Mouse (Mus musculus): Measurements from ENCODE around the gene Gadd45b.

The Gadd45b gene

DNA sequence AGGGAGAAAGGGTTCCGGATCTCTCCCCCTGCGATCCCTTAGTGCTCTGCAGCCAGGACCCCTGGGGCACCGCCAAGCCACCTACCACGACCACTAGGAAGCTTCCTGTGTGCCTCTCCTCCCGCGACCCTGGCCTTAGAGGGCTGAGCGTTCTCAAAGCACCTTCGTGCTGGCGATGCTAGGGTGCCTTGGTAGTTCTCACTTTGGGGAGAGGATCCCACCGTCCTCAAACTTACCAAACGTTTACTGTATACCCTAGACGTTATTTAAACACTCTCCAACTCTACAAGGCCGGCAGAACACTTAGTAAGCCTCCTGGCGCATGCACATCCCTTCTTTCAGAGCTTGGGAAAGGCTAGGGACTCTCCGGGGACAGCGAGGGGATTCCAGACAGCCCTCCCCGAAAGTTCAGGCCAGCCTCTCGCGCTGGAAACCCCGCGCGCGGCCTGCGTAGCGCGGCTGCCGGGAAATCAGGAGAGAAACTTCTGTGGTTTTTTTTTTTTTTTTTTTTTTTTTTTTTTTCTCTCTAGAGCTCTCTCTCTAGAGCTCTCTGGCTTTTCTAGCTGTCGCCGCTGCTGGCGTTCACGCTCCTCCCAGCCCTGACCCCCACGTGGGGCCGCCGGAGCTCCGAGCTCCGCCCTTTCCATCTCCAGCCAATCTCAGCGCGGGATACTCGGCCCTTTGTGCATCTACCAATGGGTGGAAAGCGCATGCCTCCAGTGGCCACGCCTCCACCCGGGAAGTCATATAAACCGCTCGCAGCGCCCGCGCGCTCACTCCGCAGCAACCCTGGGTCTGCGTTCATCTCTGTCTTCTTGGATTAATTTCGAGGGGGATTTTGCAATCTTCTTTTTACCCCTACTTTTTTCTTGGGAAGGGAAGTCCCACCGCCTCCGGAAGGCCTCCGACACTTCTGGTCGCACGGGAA, at the start of gene Gadd45b:
TSS of gene Gadd45b (plus strand) at position 775 of the 928 bp plus-strand sequence.
- peak; percentile 93 to 98 for DNase-seq (ENCODE audit: low spot score in 2 of 2)

DNA sequence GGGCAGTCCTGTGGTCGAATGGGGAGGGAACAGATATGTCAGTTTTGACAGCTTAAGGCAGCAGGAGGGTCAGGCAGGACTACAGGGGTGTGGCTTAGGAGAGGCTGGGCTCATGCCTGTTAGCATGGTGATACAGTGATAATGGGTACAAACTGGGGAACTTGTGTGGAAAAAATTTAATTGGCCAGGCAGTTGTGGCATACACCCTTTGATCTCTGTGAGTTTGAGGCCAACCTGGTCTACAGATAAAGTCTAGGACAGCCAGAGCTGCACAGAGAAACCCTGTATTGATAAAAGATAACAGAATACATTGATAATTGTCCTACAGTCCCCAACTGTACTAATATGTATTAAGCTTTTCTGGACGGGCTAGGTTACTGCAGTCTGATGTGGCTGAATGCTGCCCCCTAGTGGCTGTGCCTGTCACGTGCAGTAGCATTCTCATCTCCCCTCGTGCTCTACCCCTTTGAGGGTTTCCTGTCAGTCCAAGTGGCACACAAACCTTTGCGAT, 49.7 kb upstream of the Gadd45b start:
- DNase-seq (ENCODE audit: low spot score in 2 of 2): peak in 1 of 2 experiments; percentile 70

DNA sequence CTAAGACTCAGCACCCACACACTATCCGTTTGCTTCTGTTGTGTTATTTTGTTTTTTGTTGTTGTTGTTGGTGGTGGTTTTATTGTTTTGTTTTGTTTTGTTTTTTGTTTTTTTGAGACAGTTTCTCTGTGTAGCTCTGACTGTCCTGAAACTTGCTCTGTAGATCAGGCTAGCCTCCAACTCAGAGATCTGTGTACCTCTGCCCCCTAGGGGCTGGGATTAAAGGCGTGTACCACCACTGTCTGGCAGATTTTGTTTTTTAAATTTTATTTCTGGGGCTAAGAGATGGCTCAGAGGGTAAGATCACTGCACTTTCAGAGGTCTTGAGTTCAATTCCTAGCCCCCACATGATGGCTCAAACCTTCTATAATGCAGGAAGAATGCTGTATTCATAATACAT, 49.0 kb upstream of the Gadd45b start:
- no peak for DNase-seq (ENCODE audit: low spot score in 2 of 2)

GRCm38 (mm10) chr10:80881301-80881700, 48.6 kb upstream of the Gadd45b start:
- DNase-seq (ENCODE audit: low spot score in 2 of 2): peak; percentile 55 to 84

DNA sequence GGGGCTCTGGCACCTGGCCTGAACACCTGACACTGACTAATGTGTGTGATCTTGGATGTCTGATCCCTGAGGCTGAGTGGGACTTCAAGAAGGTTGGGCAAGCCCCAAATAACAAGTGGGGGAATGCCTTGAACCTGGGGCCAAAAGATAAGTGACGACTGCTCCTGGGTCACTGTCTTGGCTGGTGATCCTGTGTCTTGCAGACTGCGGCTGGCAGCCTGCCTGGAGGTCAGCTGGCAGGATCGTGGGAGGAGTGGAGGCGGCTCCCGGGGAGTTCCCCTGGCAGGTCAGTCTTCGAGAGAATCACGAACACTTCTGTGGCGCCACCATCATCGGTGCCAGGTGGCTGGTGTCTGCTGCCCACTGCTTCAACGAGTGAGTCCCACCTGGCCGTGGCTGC, 42.7 kb upstream of the Gadd45b start:
- DNase-seq (ENCODE audit: low spot score in 2 of 2): peak in 1 of 2 experiments; percentile 40

- no peak for DNase-seq (ENCODE audit: low spot score in 2 of 2)
These were observed 34.8 kb upstream of the Gadd45b start for GRCm38 (mm10) chr10:80895100-80895499.

DNA sequence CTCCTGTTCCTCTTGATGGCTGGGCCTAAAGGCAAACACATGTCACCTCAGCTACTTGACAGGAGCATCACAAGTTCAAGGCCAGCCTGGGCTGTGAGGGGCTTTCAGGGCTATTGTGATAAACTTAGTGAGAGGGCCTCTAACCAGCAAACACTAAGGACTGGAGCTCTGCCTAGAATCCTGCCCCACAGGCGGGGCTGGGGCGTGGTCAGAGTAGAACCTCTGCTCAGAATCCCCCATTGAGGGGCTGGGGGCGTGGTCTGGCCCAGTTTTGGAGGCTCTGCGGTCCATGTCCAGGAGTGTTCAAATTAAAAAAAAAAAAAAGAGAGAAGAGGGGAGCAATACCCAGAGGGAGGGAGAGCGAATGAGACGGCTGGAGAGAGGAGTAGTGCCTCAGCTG, 34.2 kb upstream of the Gadd45b start:
- DNase-seq (ENCODE audit: low spot score in 2 of 2): no peak

GRCm38 (mm10) chr10:80896581-80897485, 33.0 kb upstream of the Gadd45b start:
- no peak for DNase-seq (ENCODE audit: low spot score in 2 of 2)

DNA sequence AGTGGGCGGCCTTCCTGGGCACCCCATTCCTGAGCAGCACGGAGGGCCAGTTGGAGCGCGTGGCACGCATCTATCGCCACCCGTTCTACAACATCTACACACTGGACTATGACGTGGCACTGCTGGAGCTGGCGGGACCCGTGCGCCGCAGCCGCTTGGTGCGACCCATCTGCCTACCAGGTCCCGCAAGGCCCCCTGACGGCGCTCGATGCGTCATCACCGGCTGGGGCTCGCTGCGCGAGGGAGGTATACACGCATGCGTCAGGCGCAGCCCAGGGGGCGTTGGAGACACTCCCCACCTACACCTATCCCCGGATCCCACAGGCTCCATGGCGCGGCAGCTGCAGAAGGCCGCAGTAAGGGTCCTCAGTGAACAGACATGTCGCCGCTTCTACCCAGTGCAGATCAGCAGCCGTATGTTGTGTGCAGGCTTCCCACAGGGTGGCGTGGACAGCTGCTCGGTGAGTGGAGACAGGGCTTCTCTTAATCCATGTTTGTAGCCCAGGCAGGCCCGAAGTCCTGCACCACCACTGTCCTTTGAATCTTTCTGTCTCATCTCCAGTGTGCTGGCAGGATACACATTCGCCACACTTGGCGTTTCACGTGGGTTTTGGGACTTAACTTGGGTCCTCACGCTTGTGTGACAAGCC, 31.9 kb upstream of the Gadd45b start:
- DNase-seq (ENCODE audit: low spot score in 2 of 2): no peak

DNA sequence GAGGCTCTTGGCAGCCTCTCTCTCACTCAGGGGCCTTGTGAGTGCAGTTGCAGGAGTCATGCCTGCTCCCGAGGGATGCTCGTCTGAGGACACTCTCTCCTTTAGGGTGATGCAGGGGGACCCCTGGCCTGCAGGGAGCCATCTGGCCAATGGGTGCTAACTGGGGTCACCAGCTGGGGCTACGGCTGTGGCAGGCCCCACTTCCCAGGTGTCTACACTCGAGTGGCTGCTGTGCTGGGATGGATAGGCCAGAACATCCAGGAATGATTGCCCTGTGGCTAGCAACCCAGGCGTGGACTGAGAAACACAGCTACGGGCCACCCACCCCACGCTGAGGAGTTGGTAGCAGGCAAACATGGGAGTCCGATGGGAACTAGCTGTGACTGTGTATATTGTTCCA, 30.8 kb upstream of the Gadd45b start:
- DNase-seq (ENCODE audit: low spot score in 2 of 2): no peak

DNA sequence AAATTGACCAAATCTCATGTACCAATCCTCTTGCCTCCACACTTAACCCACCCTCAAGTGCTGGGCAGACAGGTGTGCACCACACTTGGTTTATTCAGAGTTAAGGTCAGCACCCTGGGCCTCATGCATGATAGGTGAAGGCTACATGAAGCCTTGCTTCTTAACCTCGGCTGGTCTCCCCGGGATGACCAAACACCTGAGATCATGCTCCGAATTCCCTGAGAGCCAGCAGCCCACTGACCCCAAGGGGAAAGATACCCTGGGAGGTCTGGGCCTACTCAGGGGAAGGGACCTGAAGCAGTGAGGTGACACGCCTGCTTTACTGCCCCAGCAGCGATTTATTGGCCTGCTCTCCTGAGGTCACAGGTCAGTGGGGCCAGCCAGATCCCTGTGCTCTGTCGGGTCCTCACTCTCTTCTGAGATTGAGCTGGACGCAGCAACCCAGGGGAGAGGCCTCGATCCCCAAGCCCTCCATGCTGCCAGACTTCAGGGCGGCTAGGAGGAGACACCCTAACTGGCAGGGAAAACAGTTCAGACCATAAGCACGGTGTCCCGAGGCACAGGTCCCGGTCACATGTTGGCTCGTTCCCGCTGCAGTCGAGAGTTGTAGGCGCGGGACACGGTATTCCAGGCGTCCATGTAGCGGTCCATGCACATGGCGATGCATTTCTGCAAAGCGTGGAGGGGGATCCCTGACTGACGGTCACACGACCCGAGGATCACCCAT, 30.1 kb upstream of the Gadd45b start:
- no peak for DNase-seq (ENCODE audit: low spot score in 2 of 2)

DNA sequence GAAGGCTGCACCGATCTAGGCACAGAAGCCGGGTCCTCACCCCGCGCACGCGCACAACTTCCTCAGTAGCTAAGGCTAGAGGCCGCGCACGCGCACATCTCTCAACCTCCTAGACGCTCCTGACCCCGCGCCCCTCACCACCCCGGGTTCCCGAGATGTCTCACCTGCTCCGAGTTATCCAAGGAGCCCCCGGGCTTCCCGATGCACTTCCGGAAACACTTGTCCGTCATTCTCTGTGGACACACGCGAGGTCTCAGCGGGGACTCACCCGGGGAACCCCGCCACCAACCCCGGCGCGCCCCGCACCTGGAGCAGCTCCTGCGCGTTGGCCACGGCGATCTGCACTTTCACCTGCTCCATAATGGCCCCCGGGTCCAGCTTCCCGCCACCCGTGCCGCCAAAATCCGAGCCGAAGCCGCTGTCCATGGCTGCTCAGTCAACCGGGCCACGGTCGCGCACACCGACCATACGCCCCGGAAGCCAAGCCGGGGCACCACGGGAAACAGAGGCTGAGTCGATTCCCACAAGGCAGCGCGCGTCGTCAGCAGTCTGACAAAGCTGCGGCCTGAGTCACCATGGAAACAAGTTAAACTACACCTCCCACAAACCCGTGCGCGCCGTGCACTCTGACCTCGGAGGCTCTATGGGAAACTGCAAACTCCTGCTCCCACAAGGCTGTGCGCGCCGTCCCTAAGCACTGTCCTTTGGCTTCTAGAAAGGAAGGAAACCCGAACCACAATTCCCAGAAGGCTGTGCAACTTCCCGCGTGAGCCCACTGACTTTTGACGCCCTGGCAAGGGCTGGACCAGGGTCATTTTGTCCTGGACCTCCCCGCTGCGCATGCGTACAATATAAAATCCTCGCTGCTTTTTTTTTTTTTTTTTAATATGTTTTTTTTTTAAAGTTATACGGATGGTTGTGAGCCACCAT, 29.3 kb upstream of the Gadd45b start, which contains the start of gene Timm13:
TSS of gene Timm13 (minus strand) at position 652 of the 930 bp plus-strand sequence.
- DNase-seq (ENCODE audit: low spot score in 2 of 2): peak; percentile 90 to 96

GRCm38 (mm10) chr10:80901409-80902272, 28.2 kb upstream of the Gadd45b start:
- no peak for DNase-seq (ENCODE audit: low spot score in 2 of 2)

DNA sequence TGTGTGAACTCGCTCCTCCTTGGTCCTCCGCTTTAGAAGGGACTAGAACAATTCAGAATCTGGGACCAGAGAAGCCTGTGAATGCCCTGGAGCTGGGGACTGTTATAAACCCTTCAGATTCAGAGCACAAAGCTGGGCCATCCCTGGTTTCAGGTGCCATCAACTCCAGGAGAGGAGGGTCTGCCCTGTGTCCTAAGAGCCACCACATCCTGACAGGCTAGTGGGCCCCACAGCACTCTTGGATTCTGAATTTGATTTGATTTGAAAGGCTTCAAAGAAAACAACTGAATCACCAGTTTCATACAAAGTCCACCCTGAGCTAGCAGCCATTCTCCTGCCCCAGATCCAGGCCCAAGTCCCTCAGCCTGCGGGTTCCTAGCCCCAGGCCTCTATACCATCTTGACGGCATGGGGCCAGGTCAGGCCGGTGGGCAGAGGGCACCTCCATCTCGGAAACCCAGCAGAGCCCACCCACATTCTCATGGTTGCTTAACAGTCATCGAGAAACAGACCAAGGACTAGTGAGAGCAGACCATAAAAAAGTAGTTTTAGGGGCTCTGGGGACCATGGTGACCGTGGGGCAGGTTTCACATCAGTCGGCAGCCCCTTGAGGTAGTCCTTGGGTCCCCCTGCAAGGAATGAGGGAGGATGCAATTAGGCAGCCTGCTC, 27.5 kb upstream of the Gadd45b start:
- no peak for DNase-seq (ENCODE audit: low spot score in 2 of 2)

DNA sequence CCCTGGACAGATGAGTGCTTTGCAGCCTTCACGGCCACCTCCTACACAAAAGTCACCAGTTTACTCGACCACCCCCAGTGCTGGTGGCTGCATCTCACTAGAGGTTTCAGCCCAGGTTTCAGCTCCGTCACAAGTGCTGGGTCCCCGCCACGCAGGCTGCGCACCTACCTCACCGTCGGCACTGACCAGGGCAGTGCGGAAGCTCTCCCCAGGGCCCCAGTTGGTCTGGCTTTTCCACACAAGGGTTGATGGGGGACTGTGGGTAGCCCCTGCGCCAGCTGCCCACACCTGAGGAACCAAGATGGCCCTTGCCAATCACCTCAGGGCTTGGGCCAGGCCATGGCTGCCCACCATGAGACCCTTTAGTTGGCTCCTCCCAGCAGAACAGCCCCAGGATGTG, 26.6 kb upstream of the Gadd45b start:
- DNase-seq (ENCODE audit: low spot score in 2 of 2): no peak

GRCm38 (mm10) chr10:80904004-80904693, 25.7 kb upstream of the Gadd45b start:
- DNase-seq (ENCODE audit: low spot score in 2 of 2): no peak

DNA sequence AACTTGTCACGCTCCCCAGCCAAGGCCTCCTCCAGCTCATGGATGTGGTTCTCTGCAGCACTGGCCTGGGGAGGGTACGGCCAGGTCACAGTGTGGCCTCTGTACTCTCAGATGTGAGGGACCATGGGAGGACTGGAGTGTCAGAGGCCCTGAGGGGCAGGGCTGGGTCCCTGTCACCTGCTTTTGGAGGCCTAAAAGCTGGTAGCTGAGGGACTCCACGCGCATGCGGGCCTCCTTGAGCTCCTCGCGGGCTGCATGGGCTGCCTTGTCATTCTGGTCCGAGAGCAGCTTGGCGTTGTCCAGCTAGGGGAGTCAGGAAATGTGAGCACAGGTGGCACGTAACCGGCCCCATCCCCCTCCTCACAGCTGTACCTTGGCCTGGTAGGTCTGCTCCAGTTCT, 25.2 kb upstream of the Gadd45b start:
- no peak for DNase-seq (ENCODE audit: low spot score in 2 of 2)

Measured in cerebellum, postnatal 4 days (tissue).